Comparison of ENCODE assay signal across 10 mouse cellular contexts in genomic region chr5:120621078-120621765, GRCm38 (mm10). TPM values are rescaled to one million over a fixed set of nuclear protein-coding genes. Genes with fewer than 3 reads are reported as not detected.
DNase-seq lines count a peak whose midpoint lies in the region; ATAC-seq and TF ChIP-seq lines count a peak whose summit lies in the region.
"Had no signal": no experiment of that assay in that cellular context is flagged by ENCODE, and none has a peak within 500 bp of the region (broad histone marks: within the 10 kb centered on the region; RNA-seq: fewer than 3 reads in every experiment).

No protein-coding gene starts in this region.

- peaks cover 3% of the 10 kb centered on the region; the same call in 1 of the 2 replicates for H3K4me1 ChIP-seq in hindbrain, embryonic 15.5 days (replicated peaks)
- H3K4me1 ChIP-seq in hindbrain, embryonic 13.5 days (replicated peaks): peaks cover 9% of the 10 kb centered on the region
- H3K4me1 ChIP-seq in bone marrow, adult 2 months (ENCODE audit: control insufficient read depth, insufficient read depth, low read length): no peaks in the 10 kb centered on the region
- H3K4me1 ChIP-seq in thymus, adult 2 months (replicated peaks; ENCODE audit: control insufficient read depth, insufficient read depth, low read length): peaks cover 42% of the 10 kb centered on the region

- H3K27me3 ChIP-seq in hindbrain, embryonic 15.5 days: no peaks in the 10 kb centered on the region
- no peaks in the 10 kb centered on the region for H3K27me3 ChIP-seq in hindbrain, embryonic 13.5 days
- no peaks in the 10 kb centered on the region for H3K27me3 ChIP-seq in thymus, adult 2 months (ENCODE audit: control insufficient read depth, insufficient read depth, low read length)

- no peak for TF ChIP-seq CTCF in bone marrow, adult 2 months (IDR thresholded peaks at IDR 0.05; ENCODE audit: control insufficient read depth, insufficient read depth, low read length)
- no peak for TF ChIP-seq CTCF in thymus, adult 2 months (IDR thresholded peaks at IDR 0.05; ENCODE audit: borderline replicate concordance, control insufficient read depth, extremely low read depth, insufficient read depth, low read length, poor library complexity)

- H3K36me3 ChIP-seq in hindbrain, embryonic 15.5 days: peaks cover 69% of the 10 kb centered on the region
- peaks cover 98% of the 10 kb centered on the region for H3K36me3 ChIP-seq in hindbrain, embryonic 13.5 days
- peaks cover 37% of the 10 kb centered on the region for H3K36me3 ChIP-seq in thymus, adult 2 months (ENCODE audit: control insufficient read depth, insufficient read depth, low read length)

- no peak for ATAC-seq in hindbrain, embryonic 15.5 days (ENCODE audit: low FRiP score, low read depth)
- ATAC-seq in hindbrain, embryonic 13.5 days (ENCODE audit: low FRiP score): no peak

- peak; percentile 61 for DNase-seq in kidney, postnatal 10 days
- peak; percentile 91 for DNase-seq in thymus, adult 2 months
- no peak for DNase-seq in embryo, embryonic 9.5 days (ENCODE audit: extremely low spot score)
- DNase-seq in ovary, postnatal 36 days (ENCODE audit: low spot score): no peak
- no peak for DNase-seq in cerebellum, postnatal 4 days (ENCODE audit: low spot score in 2 of 2)

- no peak overlapping the region for H3K4me3 ChIP-seq in hindbrain, embryonic 15.5 days
- H3K4me3 ChIP-seq in hindbrain, embryonic 13.5 days: no peak overlapping the region
- peak overlapping the region; percentile 52 for H3K4me3 ChIP-seq in bone marrow, adult 2 months (replicated peaks; ENCODE audit: control insufficient read depth, low read depth, low read length)
- H3K4me3 ChIP-seq in thymus, adult 2 months (ENCODE audit: control insufficient read depth, insufficient read depth, low read length): peak overlapping the region; percentile 81

- H3K4me2 ChIP-seq in hindbrain, embryonic 15.5 days: no peak overlapping the region
- no peak overlapping the region for H3K4me2 ChIP-seq in hindbrain, embryonic 13.5 days
- H3K4me2 ChIP-seq: lung, embryonic 14.5 days had no signal

- 0 out of 2 replicates have a peak overlapping the region, but pooled peaks have one; percentile 45 for H3K27ac ChIP-seq in hindbrain, embryonic 15.5 days (replicated peaks)
- H3K27ac ChIP-seq in hindbrain, embryonic 13.5 days: no peak overlapping the region
- H3K27ac ChIP-seq in bone marrow, adult 2 months (ENCODE audit: control insufficient read depth, insufficient read depth, low read depth, low read length, poor library complexity): peak overlapping the region; percentile 91
- H3K27ac ChIP-seq in thymus, adult 2 months (ENCODE audit: control insufficient read depth, insufficient read depth, low read length): peak overlapping the region; percentile 96

- H3K9me3 ChIP-seq in hindbrain, embryonic 15.5 days: no peaks in the 10 kb centered on the region
- no peaks in the 10 kb centered on the region for H3K9me3 ChIP-seq in hindbrain, embryonic 13.5 days

- TF ChIP-seq POLR2A in bone marrow, adult 2 months (IDR thresholded peaks at IDR 0.05; ENCODE audit: borderline replicate concordance, control insufficient read depth, low read depth, low read length): 0 out of 2 replicates have a peak, but pooled peaks have one; percentile 10
- TF ChIP-seq POLR2A in thymus, adult 2 months (IDR thresholded peaks at IDR 0.05; ENCODE audit: control insufficient read depth, extremely low read depth, insufficient read depth, low read length, poor library complexity): peak; percentile 70

- no peak overlapping the region for H3K9ac ChIP-seq in hindbrain, embryonic 15.5 days
- no peak overlapping the region for H3K9ac ChIP-seq in hindbrain, embryonic 13.5 days
- H3K9ac ChIP-seq: lung, embryonic 14.5 days had no signal

- 89% methylated on average over 23 of the region's 23 CpGs for WGBS in hindbrain, embryonic 15.5 days
- 91% methylated on average over 23 of the region's 23 CpGs for WGBS in hindbrain, embryonic 13.5 days
- 55% methylated on average over 23 of the region's 23 CpGs for WGBS in bone marrow, adult 2 months
- 16% methylated on average over 23 of the region's 23 CpGs for WGBS in thymus, adult 2 months

RNA-seq across cellular contexts. Expression of gene Ddx54, which starts 8.7 kb away (rescaled TPM):
- polyA plus RNA-seq in hindbrain, embryonic 15.5 days (2015; fragmentation: Nextera tagmentation; extraction: Ambion mirVana): 37.9 and 41.3 TPM in 2 replicates
- polyA plus RNA-seq in hindbrain, embryonic 13.5 days (2015; fragmentation: Nextera tagmentation; extraction: Ambion mirVana): 44.0 and 47.7 TPM in 2 replicates
- polyA plus RNA-seq in bone marrow, adult 2 months (2011; ENCODE audit: insufficient read depth, insufficient read length, low replicate concordance, missing spikeins): 17.2 and 32.0 TPM in 2 replicates
- 429 and 448 TPM in 2 replicates for polyA plus RNA-seq in thymus, adult 2 months (2012; rRNA removed)

RNA-seq across cellular contexts. Expression of gene Rita1, which starts 8.8 kb away (rescaled TPM):
- polyA plus RNA-seq in hindbrain, embryonic 15.5 days (2015; fragmentation: Nextera tagmentation; extraction: Ambion mirVana): 28.7 and 31.1 TPM in 2 replicates
- 26.2 TPM in 2 replicates for polyA plus RNA-seq in hindbrain, embryonic 13.5 days (2015; fragmentation: Nextera tagmentation; extraction: Ambion mirVana)
- polyA plus RNA-seq in bone marrow, adult 2 months (2011; ENCODE audit: insufficient read depth, insufficient read length, low replicate concordance, missing spikeins): 1.9 and 3.4 TPM in 2 replicates
- polyA plus RNA-seq in thymus, adult 2 months (2012; rRNA removed): 18.8 and 20.6 TPM in 2 replicates

RNA-seq across cellular contexts. Expression of gene Cfap73, which starts 12.8 kb away (rescaled TPM):
- polyA plus RNA-seq in hindbrain, embryonic 15.5 days (2015; fragmentation: Nextera tagmentation; extraction: Ambion mirVana): 0.71 and 0.83 TPM in 2 replicates
- polyA plus RNA-seq in hindbrain, embryonic 13.5 days (2015; fragmentation: Nextera tagmentation; extraction: Ambion mirVana): 0.28 and 0.49 TPM in 2 replicates
- not detected in 2 replicates for polyA plus RNA-seq in bone marrow, adult 2 months (2011; ENCODE audit: insufficient read depth, insufficient read length, low replicate concordance, missing spikeins)
- polyA plus RNA-seq in thymus, adult 2 months (2012; rRNA removed): 0.15 and 0.33 TPM in 2 replicates
- polyA plus RNA-seq: lung, embryonic 14.5 days; stomach, embryonic 16.5 days had no signal

RNA-seq across cellular contexts. Expression of gene Rasal1, which starts 27.4 kb away (rescaled TPM):
- polyA plus RNA-seq in hindbrain, embryonic 15.5 days (2015; fragmentation: Nextera tagmentation; extraction: Ambion mirVana): 0.78 and 0.92 TPM in 2 replicates
- 0.14 TPM in 2 replicates for polyA plus RNA-seq in hindbrain, embryonic 13.5 days (2015; fragmentation: Nextera tagmentation; extraction: Ambion mirVana)
- polyA plus RNA-seq in bone marrow, adult 2 months (2011; ENCODE audit: insufficient read depth, insufficient read length, low replicate concordance, missing spikeins): 1.6 and 4.6 TPM in 2 replicates
- polyA plus RNA-seq in thymus, adult 2 months (2012; rRNA removed): 27.7 and 28.0 TPM in 2 replicates
- polyA plus RNA-seq: lung, embryonic 14.5 days had no signal

RNA-seq across cellular contexts. Expression of gene Iqcd, which starts 32.4 kb away (rescaled TPM):
- polyA plus RNA-seq in hindbrain, embryonic 15.5 days (2015; fragmentation: Nextera tagmentation; extraction: Ambion mirVana): 1.6 and 2.3 TPM in 2 replicates
- polyA plus RNA-seq in hindbrain, embryonic 13.5 days (2015; fragmentation: Nextera tagmentation; extraction: Ambion mirVana): 2.4 and 2.6 TPM in 2 replicates
- polyA plus RNA-seq in bone marrow, adult 2 months (2011; ENCODE audit: insufficient read depth, insufficient read length, low replicate concordance, missing spikeins): 3.7 and 7.2 TPM in 2 replicates
- polyA plus RNA-seq in thymus, adult 2 months (2012; rRNA removed): 2.8 and 3.0 TPM in 2 replicates

Comparison
In these comparisons a context has a peak if more than half of its experiments do, and no peak if none do; other contexts are left out.
1. H3K4me3 ChIP-seq: peak in bone marrow, adult 2 months (single experiment) and thymus, adult 2 months (single experiment); none in hindbrain, embryonic 15.5 days (single experiment) and hindbrain, embryonic 13.5 days (single experiment).
2. DNase-seq: peak in kidney, postnatal 10 days (single experiment) and thymus, adult 2 months (single experiment); none in embryo, embryonic 9.5 days (single experiment), ovary, postnatal 36 days (single experiment) and cerebellum, postnatal 4 days (0 of 2).